Mouse (Mus musculus) adrenal gland, adult 18-20 months (tissue): Measurements from ENCODE around the gene Selenot. TPM values are rescaled to one million over a fixed set of nuclear protein-coding genes. Genes with fewer than 3 reads are reported as not detected.

Source experiments
- DNase-seq, 2 experiments: peaks; one replicate each; pipeline ENCODE4 v3.0.0; 2021 to 2022; ENCODE audit warnings: low spot score in 2 of 2
- total RNA-seq, 2 experiments: library from RNA; stranded (reverse); gene quantifications; 1 replicate in 1 of 2; 2 replicates in 1 of 2; pipeline ENCODE4 v1.2.3; 2021

Gene Selenot
- total RNA-seq, 2 experiments from 2014 or later, result 131 to 148 TPM

- DNase-seq, result no peak
Measured at GRCm38 (mm10) chr3:58631693-58632092, 55.3 kb downstream of the Selenot start.

GRCm38 (mm10) chr3:58636406-58637295 lies 60.2 kb downstream of the Selenot start, which contains the start of gene Erich6:
Erich6 (minus strand) TSS chr3:58637207.
- DNase-seq, result peak; percentile 34

Other genes with a start within 250 kb of the Selenot start
- 10 to 100 TPM; 35.6 to 38.1 TPM for gene Tsc22d2, start 161.9 kb upstream of the Selenot start, total RNA-seq
- gene Eif2a, start 50.8 kb upstream of the Selenot start, total RNA-seq, result 10 to 100 TPM; 42.2 to 50.8 TPM
- 100 to 1,000 TPM in 1 of 2 experiments, 10 to 100 TPM in 1; 89.9 to 124 TPM for gene Serp1, start 50.7 kb upstream of the Selenot start, total RNA-seq
- gene Erich6, start 60.6 kb downstream of the Selenot start, total RNA-seq, result under 1 TPM in 1 of 2 experiments, not detected in 1; 0.48 TPM
- 10 to 100 TPM; 19.8 to 29.9 TPM for gene Siah2, start 115.8 kb downstream of the Selenot start, total RNA-seq
- not detected for gene Mindy4b-ps, start 245.7 kb downstream of the Selenot start, total RNA-seq